Mouse (Mus musculus) embryonic fibroblast, embryonic 13.5 days (primary cell): ENCODE measurements around the gene Krt90.

ENCODE experiments used
- CTCF ChIP-seq: IDR thresholded peaks from 2 replicates; pipeline ENCODE4 v1.5.1; 2011; ENCODE audit warnings: mild to moderate bottlenecking, control low read depth, low read length, moderate library complexity, borderline replicate concordance; ENCODE audit not compliant: insufficient read depth
- POLR2A ChIP-seq: IDR thresholded peaks from 2 replicates; pipeline ENCODE4 v1.6.1; 2011; ENCODE audit warnings: low read depth, mild to moderate bottlenecking, control low read depth, low read length, moderate library complexity

- TF ChIP-seq CTCF (no peak), POLR2A (no peak)
These were observed 20.6 kb upstream of the Krt90 start for GRCm38 (mm10) chr15:101583211-101583965.
